Mouse (Mus musculus) spleen, embryonic (tissue): ENCODE data around the gene Ktn1.

Experiments used
- CTCF ChIA-PET: fragments of 350-600 bp; sonication (Branson Sonifier 250); formaldehyde crosslinking; loops from one replicate; lab custom pipeline; 2022; lab: Charles Lee

Gene Ktn1

GRCm38 (mm10) chr14:47663844-47664469 is 15.7 kb downstream of the Ktn1 start:
- CTCF ChIA-PET = no interaction called here

- CTCF ChIA-PET = no interaction called here
Observed at GRCm38 (mm10) chr14:47664470-47664864, 16.2 kb downstream of the Ktn1 start.

GRCm38 (mm10) chr14:47665061-47665778 is 17.0 kb downstream of the Ktn1 start:
- CTCF ChIA-PET = no interaction called here

- CTCF ChIA-PET = no interaction called here
Observed at GRCm38 (mm10) chr14:47668096-47668495, 19.8 kb downstream of the Ktn1 start.

- CTCF ChIA-PET = interaction anchor here (1.1 kb wide), 1 partner anchor 11 kb away, joined by 3 read pairs; no protein-coding TSS in a partner anchor
Observed at GRCm38 (mm10) chr14:47682886-47683285, 34.6 kb downstream of the Ktn1 start.

GRCm38 (mm10) chr14:47684579-47684978 is 36.3 kb downstream of the Ktn1 start:
- CTCF ChIA-PET = no interaction called here

- CTCF ChIA-PET = no interaction called here
Observed at GRCm38 (mm10) chr14:47699126-47699525, 50.9 kb downstream of the Ktn1 start.

- CTCF ChIA-PET = no interaction called here
Observed at GRCm38 (mm10) chr14:47709546-47709945, 61.3 kb downstream of the Ktn1 start.

GRCm38 (mm10) chr14:47715771-47716170 is 67.5 kb downstream of the Ktn1 start:
- CTCF ChIA-PET = no interaction called here

- CTCF ChIA-PET = no interaction called here
Observed at GRCm38 (mm10) chr14:47717916-47718606, 69.8 kb downstream of the Ktn1 start.

GRCm38 (mm10) chr14:47720023-47720422 is 71.8 kb downstream of the Ktn1 start:
- CTCF ChIA-PET = no interaction called here

- CTCF ChIA-PET = no interaction called here
Observed at GRCm38 (mm10) chr14:47723035-47723434, 74.8 kb downstream of the Ktn1 start.

GRCm38 (mm10) chr14:47728594-47728993 is 80.3 kb downstream of the Ktn1 start:
- CTCF ChIA-PET = interaction anchor here (0.6 kb wide), 1 partner anchor 48 kb away, joined by 3 read pairs; no protein-coding TSS in a partner anchor

- CTCF ChIA-PET = no interaction called here
Observed at GRCm38 (mm10) chr14:47735354-47735753, 87.1 kb downstream of the Ktn1 start.

- CTCF ChIA-PET = no interaction called here
Observed at GRCm38 (mm10) chr14:47736471-47736870, 88.2 kb downstream of the Ktn1 start.

- CTCF ChIA-PET = interaction anchor here (0.6 kb wide), 1 partner anchor 34 kb away, joined by 3 read pairs; no protein-coding TSS in a partner anchor
Observed at GRCm38 (mm10) chr14:47740316-47740996, 92.2 kb downstream of the Ktn1 start.

GRCm38 (mm10) chr14:47741046-47741445 is 92.8 kb downstream of the Ktn1 start:
- CTCF ChIA-PET = no interaction called here

GRCm38 (mm10) chr14:47742674-47743073 is 94.4 kb downstream of the Ktn1 start:
- CTCF ChIA-PET = no interaction called here

- CTCF ChIA-PET = no interaction called here
Observed at GRCm38 (mm10) chr14:47745086-47745485, 96.8 kb downstream of the Ktn1 start.

GRCm38 (mm10) chr14:47747536-47747935 is 99.3 kb downstream of the Ktn1 start:
- CTCF ChIA-PET = no interaction called here

GRCm38 (mm10) chr14:47748714-47749113 is 100.5 kb downstream of the Ktn1 start:
- CTCF ChIA-PET = no interaction called here
